Mouse (Mus musculus) stomach, postnatal 0 days (tissue): Measurements from ENCODE around the gene Zfp113. TPM values are rescaled to one million over a fixed set of nuclear protein-coding genes. Genes with fewer than 3 reads are reported as not detected.
A peak's percentile ranks its signal among the peaks of the same experiment; 100 is the strongest.

Experiments
- ATAC-seq: fragments of 200-750 bp; cut with Nextera tagmentation; 2 replicates; pipeline ENCODE4 v1.8.0; 2017; ENCODE audit not compliant: low FRiP score, low TSS enrichment
- DNase-seq: peaks from one replicate; pipeline ENCODE4 v3.0.0-alpha.2; 2016; ENCODE audit warnings: low spot score
- H3K27ac ChIP-seq: fragments of 300-500 bp; sonication (generic); replicated peaks from 2 replicates; pipeline ENCODE4 v1.5.1; 2014; ENCODE audit warnings: mild to moderate bottlenecking, control low read depth
- H3K27me3 ChIP-seq: fragments of 300-500 bp; sonication (generic); 2 replicates; pipeline ENCODE4 v1.6.1; 2014; ENCODE audit warnings: low read length; ENCODE audit not compliant: control insufficient read depth, insufficient read depth
- H3K36me3 ChIP-seq: fragments of 300-500 bp; sonication (generic); 2 replicates; pipeline ENCODE4 v1.6.1; 2014; ENCODE audit warnings: low read length, mixed read lengths; ENCODE audit not compliant: control insufficient read depth, insufficient read depth
- H3K4me1 ChIP-seq: fragments of 300-500 bp; sonication (generic); replicated peaks from 2 replicates; pipeline ENCODE4 v1.6.1; 2014; ENCODE audit warnings: antibody characterized with exemption; ENCODE audit not compliant: control insufficient read depth, insufficient read depth
- H3K4me2 ChIP-seq: fragments of 300-500 bp; sonication (generic); replicated peaks from 2 replicates; pipeline ENCODE4 v1.6.1; 2014; ENCODE audit warnings: low read depth, mild to moderate bottlenecking, control low read depth, moderate library complexity
- H3K4me3 ChIP-seq: fragments of 300-500 bp; sonication (generic); 2 replicates; pipeline ENCODE4 v1.5.1; 2014; ENCODE audit warnings: low read depth, low read length, control low read depth
- H3K9ac ChIP-seq: fragments of 300-500 bp; sonication (generic); 2 replicates; pipeline ENCODE4 v1.6.1; 2014; ENCODE audit warnings: mild to moderate bottlenecking, low read length, control low read depth, mixed read lengths
- H3K9me3 ChIP-seq: fragments of 300-500 bp; sonication (generic); 2 replicates; pipeline ENCODE4 v1.6.1; 2016; ENCODE audit warnings: low read length; ENCODE audit not compliant: control insufficient read depth
- CTCF ChIP-seq: IDR thresholded peaks from 2 replicates; pipeline ENCODE4 v1.5.1; 2016; ENCODE audit warnings: antibody characterized with exemption, low read depth, mild to moderate bottlenecking, moderate library complexity
- EP300 ChIP-seq: optimal IDR thresholded peaks from 2 replicates; pipeline ENCODE3; 2016; ENCODE audit warnings: antibody characterized with exemption
- WGBS: fragments of 180-500 bp; shearing (Covaris S2); extraction: QIAGEN DNeasy Blood & Tissue Kit; methylation state at CpG from one replicate; pipeline ENCODE4 v1.1.7; 2014; 5-methylcytosine and 5-hydroxymethylcytosine counted together
- polyA plus RNA-seq: library from polyadenylated mRNA; unstranded; fragments of >200 nt; fragmentation: Nextera tagmentation; extraction: Ambion mirVana; gene quantifications from 2 replicates; pipeline ENCODE4 v1.2.1, GENCODE M21; 2015

Zfp113 gene
- polyA plus RNA-seq, 1 experiment from 2014 or later, result 8.0 TPM

GRCm38 (mm10) chr5:138193771-138194727, 38.5 kb upstream of the Zfp113 start, which contains the start of gene Mblac1:
Gene Mblac1 (plus strand): TSS chr5:138194314.
- peak within 1 kb of the TSS; percentile 95 for H3K4me2 ChIP-seq
- peak within 1 kb of the TSS; percentile 89 for H3K27ac ChIP-seq
- WGBS, result 5% methylated on average over 53 of the region's 54 CpGs
- H3K9me3 ChIP-seq, result no peaks in the 10 kb centered on the region
- H3K9ac ChIP-seq, result peak within 1 kb of the TSS; percentile 83
- H3K36me3 ChIP-seq, result no peaks in the 10 kb centered on the region
- peak within 1 kb of the TSS; percentile 70 for H3K4me3 ChIP-seq
- peak; percentile 86 for ATAC-seq
- DNase-seq, result peak; percentile 83
- no peaks in the 10 kb centered on the region for H3K27me3 ChIP-seq
- TF ChIP-seq CTCF (peak; percentile 10; the same call in 1 of the 2 replicates), EP300 (no peak)
- peaks cover 3% of the 10 kb centered on the region for H3K4me1 ChIP-seq

GRCm38 (mm10) chr5:138187661-138188306, 32.2 kb upstream of the Zfp113 start:
- H3K4me3 ChIP-seq, result peak overlapping the region; percentile 83
- no peaks in the 10 kb centered on the region for H3K4me1 ChIP-seq
- peaks cover 4% of the 10 kb centered on the region; the same call in 1 of the 2 replicates for H3K36me3 ChIP-seq
- no peaks in the 10 kb centered on the region for H3K27me3 ChIP-seq
- DNase-seq (peak; percentile 62), ATAC-seq (peak; percentile 87)
- no peaks in the 10 kb centered on the region for H3K9me3 ChIP-seq
- peak overlapping the region; percentile 81; the same call in 1 of the 2 replicates for H3K27ac ChIP-seq
- no peak for TF ChIP-seq CTCF
- no peak for TF ChIP-seq EP300
- WGBS, result 0% methylated on average over 10 of the region's 10 CpGs
- H3K9ac ChIP-seq, result peak overlapping the region; percentile 76
- H3K4me2 ChIP-seq, result peak overlapping the region; percentile 78

GRCm38 (mm10) chr5:138186950-138187638, 31.6 kb upstream of the Zfp113 start, which contains the start of the genes Taf6 and Cnpy4:
Gene Taf6 (minus strand): TSS chr5:138187451.
Gene Cnpy4 (plus strand): TSS chr5:138187485.
- WGBS, result 0% methylated on average over 31 of the region's 31 CpGs
- ATAC-seq, result peak; percentile 84

GRCm38 (mm10) chr5:138173217-138173616, 17.7 kb upstream of the Zfp113 start:
- H3K4me2 ChIP-seq, result no peak overlapping the region
- H3K27me3 ChIP-seq, result no peaks in the 10 kb centered on the region
- H3K9ac ChIP-seq, result no peak overlapping the region
- H3K9me3 ChIP-seq, result no peaks in the 10 kb centered on the region
- TF ChIP-seq EP300 (no peak), CTCF (no peak)
- ATAC-seq, result no peak
- H3K27ac ChIP-seq, result no peak overlapping the region
- no peak overlapping the region for H3K4me3 ChIP-seq
- no peaks in the 10 kb centered on the region for H3K4me1 ChIP-seq
- DNase-seq, result no peak
- WGBS, result 75% methylated on average over 3 of the region's 3 CpGs
- H3K36me3 ChIP-seq, result peaks cover 22% of the 10 kb centered on the region

More at GRCm38 (mm10) chr5:138186950-138187638, 31.6 kb upstream of the Zfp113 start, which contains the start of the genes Taf6 and Cnpy4:
- Histone ChIP-seq H3K9ac (peak within 1 kb of the TSS; percentile 76), H3K27me3 (no peaks in the 10 kb centered on the region), H3K4me1 (no peaks in the 10 kb centered on the region), H3K27ac (peak within 1 kb of the TSS; percentile 81), H3K36me3 (peaks cover 6% of the 10 kb centered on the region), H3K9me3 (no peaks in the 10 kb centered on the region), H3K4me2 (peak within 1 kb of the TSS; percentile 78), H3K4me3 (peak within 1 kb of the TSS; percentile 83)
- no peak for TF ChIP-seq CTCF
- peak; percentile 100 for TF ChIP-seq EP300
- DNase-seq, result peak; percentile 85

- whole genome bisulfite sequencing, result under 1% methylated on average over 54 of the region's 54 CpGs
- H3K4me1 ChIP-seq, result no peaks in the 10 kb centered on the region
- peak; percentile 98 for DNase-seq
- no peaks in the 10 kb centered on the region for H3K9me3 ChIP-seq
- TF ChIP-seq EP300 (no peak), CTCF (peak; percentile 55)
- no peaks in the 10 kb centered on the region for H3K27me3 ChIP-seq
- peak within 1 kb of the TSS; percentile 91 for H3K27ac ChIP-seq
- H3K36me3 ChIP-seq, result peaks cover 18% of the 10 kb centered on the region
- peak within 1 kb of the TSS; percentile 73 for H3K9ac ChIP-seq
- ATAC-seq, result peak; percentile 91
- H3K4me3 ChIP-seq, result peak within 1 kb of the TSS; percentile 65
- H3K4me2 ChIP-seq, result peak within 1 kb of the TSS; percentile 97
Measured at GRCm38 (mm10) chr5:138171695-138172491, 16.3 kb upstream of the Zfp113 start, which contains the start of the genes Ap4m1 and Mcm7. Gene Ap4m1 (plus strand): TSS chr5:138172002. Gene Mcm7 (minus strand): TSS chr5:138172422.
